Mouse (Mus musculus) heart, embryonic 14.5 days (tissue): ENCODE measurements around the gene Acaca. TPM values are rescaled to one million over a fixed set of nuclear protein-coding genes. Genes with fewer than 3 reads are reported as not detected.
A peak's percentile ranks its signal among the peaks of the same experiment; 100 is the strongest.

ENCODE experiments used
- ATAC-seq: fragments of 200-750 bp; cut with Nextera tagmentation; 2 replicates; pipeline ENCODE4 v1.8.0; 2017; ENCODE audit warnings: low read depth, moderate TSS enrichment; ENCODE audit not compliant: insufficient number of reproducible peaks, insufficient read depth, low FRiP score
- H3K27ac ChIP-seq, 2 experiments: fragments of 200-500 bp in 1 of 2; fragments of 300-500 bp in 1 of 2; sonication (generic) in 1 of 2; replicated peaks in 1 of 2; 2 replicates each; pipeline ENCODE4 v1.5.1; 2012 to 2014; ENCODE audit warnings: low read depth in 2 of 2, low read length in 2 of 2, control low read depth in 1 of 2, mild to moderate bottlenecking in 1 of 2, mixed read lengths in 1 of 2; ENCODE audit not compliant: control insufficient read depth in 1 of 2, insufficient read depth in 1 of 2
- H3K27me3 ChIP-seq: fragments of 300-500 bp; sonication (generic); 2 replicates; pipeline ENCODE4 v1.6.1; 2014; ENCODE audit warnings: mild to moderate bottlenecking, low read length, control low read depth; ENCODE audit not compliant: control insufficient read depth, insufficient read depth
- H3K36me3 ChIP-seq: fragments of 300-500 bp; sonication (generic); 2 replicates; pipeline ENCODE4 v1.6.1; 2014; ENCODE audit warnings: mild to moderate bottlenecking, control low read depth, low read length, mixed read lengths; ENCODE audit not compliant: control insufficient read depth, insufficient read depth
- H3K4me1 ChIP-seq, 2 experiments: fragments of 200-500 bp in 1 of 2; fragments of 300-500 bp in 1 of 2; sonication (generic) in 1 of 2; 2 replicates each; pipeline ENCODE4 v1.6.1; 2012 to 2014; ENCODE audit warnings: low read length in 2 of 2, control low read depth in 1 of 2, mixed read lengths in 1 of 2; ENCODE audit not compliant: control insufficient read depth in 2 of 2, insufficient read depth in 2 of 2
- H3K4me2 ChIP-seq: fragments of 300-500 bp; sonication (generic); 2 replicates; pipeline ENCODE4 v1.6.1; 2014; ENCODE audit warnings: mild to moderate bottlenecking, low read length
- H3K4me3 ChIP-seq, 2 experiments: fragments of 200-500 bp in 1 of 2; fragments of 300-500 bp in 1 of 2; sonication (generic) in 1 of 2; 2 replicates each; pipeline ENCODE4 v1.5.1; 2012 to 2014; ENCODE audit warnings: low read length in 2 of 2, mild to moderate bottlenecking in 2 of 2, control low read depth in 1 of 2, low read depth in 1 of 2, moderate library complexity in 1 of 2; ENCODE audit not compliant: control insufficient read depth in 1 of 2, insufficient read depth in 1 of 2
- H3K9ac ChIP-seq: fragments of 300-500 bp; sonication (generic); 2 replicates; pipeline ENCODE4 v1.6.1; 2014; ENCODE audit warnings: mild to moderate bottlenecking, low read length
- H3K9me3 ChIP-seq: fragments of 300-500 bp; sonication (generic); 2 replicates; pipeline ENCODE4 v1.6.1; 2016; ENCODE audit warnings: low read length, control low read depth; ENCODE audit not compliant: control insufficient read depth
- WGBS: fragments of 180-500 bp; shearing (Covaris S2); extraction: QIAGEN DNeasy Blood & Tissue Kit; methylation state at CpG from one replicate; pipeline ENCODE4 v1.1.7; 2014; 5-methylcytosine and 5-hydroxymethylcytosine counted together
- polyA plus RNA-seq: library from polyadenylated mRNA; unstranded; fragments of >200 nt; fragmentation: Nextera tagmentation; extraction: Ambion mirVana; gene quantifications from 2 replicates; pipeline ENCODE4 v1.2.1, GENCODE M21; 2014

Acaca gene
- polyA plus RNA-seq, 1 experiment from 2014 or later, result 8.3 TPM

DNA sequence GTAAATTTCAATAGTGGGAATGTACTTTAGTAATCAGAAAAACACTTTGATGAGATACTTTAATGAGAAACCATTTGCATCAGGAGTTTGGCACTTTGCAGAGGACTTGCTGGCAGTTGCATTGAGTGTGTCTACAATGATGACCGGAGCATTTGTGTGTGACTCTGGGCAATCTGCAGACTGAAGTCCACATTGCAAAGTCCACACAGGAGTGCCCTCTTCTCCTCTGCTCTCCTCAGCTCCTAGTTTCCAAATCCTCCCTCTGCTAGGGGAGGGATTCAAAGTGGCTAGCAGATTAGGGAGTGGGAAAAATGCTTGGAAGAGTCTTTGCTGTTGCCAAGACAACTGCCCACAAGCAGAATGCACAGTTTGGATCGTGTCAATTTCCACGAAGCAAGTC is 16.6 kb downstream of the Acaca start:
- 65% methylated on average over 3 of the region's 3 CpGs for WGBS
- Histone ChIP-seq H3K27ac (no peak overlapping the region), H3K9ac (no peak overlapping the region), H3K4me3 (no peak overlapping the region), H3K27me3 (no peaks in the 10 kb centered on the region), H3K4me2 (no peak overlapping the region), H3K36me3 (no peaks in the 10 kb centered on the region), H3K9me3 (no peaks in the 10 kb centered on the region), H3K4me1 (no peaks in the 10 kb centered on the region)
- no peak for ATAC-seq

DNA sequence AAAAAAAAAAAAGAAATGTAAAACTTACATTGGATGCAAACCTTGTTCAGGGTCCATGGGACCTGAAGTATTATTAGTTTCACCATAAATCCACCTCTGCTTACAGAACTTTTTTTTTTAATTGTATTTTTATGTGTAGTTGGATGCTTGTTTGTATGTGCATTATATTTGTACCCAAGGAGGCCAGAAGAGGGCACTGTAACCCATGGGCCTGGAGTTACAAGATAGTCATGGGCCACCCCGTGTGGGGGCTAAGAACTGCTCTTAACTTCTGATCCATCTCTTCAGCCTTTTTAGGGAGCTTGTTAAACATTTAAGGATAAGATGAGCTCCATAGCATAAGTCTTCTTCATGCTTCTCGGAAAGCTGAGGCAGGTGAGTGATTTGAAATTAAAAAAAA is 21.4 kb downstream of the Acaca start:
- no peaks in the 10 kb centered on the region for H3K36me3 ChIP-seq
- WGBS, result 72% methylated on average over 2 of the region's 2 CpGs
- H3K4me1 ChIP-seq, result no peaks in the 10 kb centered on the region
- H3K27ac ChIP-seq, result no peak overlapping the region
- H3K4me2 ChIP-seq, result no peak overlapping the region
- no peaks in the 10 kb centered on the region for H3K27me3 ChIP-seq
- no peak for ATAC-seq
- H3K4me3 ChIP-seq, result no peak overlapping the region
- no peak overlapping the region for H3K9ac ChIP-seq
- no peaks in the 10 kb centered on the region for H3K9me3 ChIP-seq

- H3K9ac ChIP-seq, result no peak overlapping the region
- no peak overlapping the region for H3K4me2 ChIP-seq
- H3K27me3 ChIP-seq, result no peaks in the 10 kb centered on the region
- no peaks in the 10 kb centered on the region for H3K36me3 ChIP-seq
- ATAC-seq, result no peak
- H3K4me3 ChIP-seq, result no peak overlapping the region
- H3K27ac ChIP-seq, result no peak overlapping the region
- no peaks in the 10 kb centered on the region for H3K9me3 ChIP-seq
- H3K4me1 ChIP-seq, result no peaks in the 10 kb centered on the region
- 84% methylated on average over 4 of the region's 4 CpGs for WGBS
Observed at GRCm38 (mm10) chr11:84156535-84157262, 27.2 kb downstream of the Acaca start.

- WGBS, result 78% methylated on average over 6 of the region's 6 CpGs
- no peak overlapping the region for H3K9ac ChIP-seq
- peaks cover 0 to 2% of the 10 kb centered on the region in 2 experiments; a peak in 1 of 4 replicates for H3K4me1 ChIP-seq
- no peak overlapping the region for H3K27ac ChIP-seq
- no peaks in the 10 kb centered on the region for H3K36me3 ChIP-seq
- no peak overlapping the region for H3K4me2 ChIP-seq
- ATAC-seq, result no peak
- no peaks in the 10 kb centered on the region for H3K9me3 ChIP-seq
- no peaks in the 10 kb centered on the region for H3K27me3 ChIP-seq
- no peak overlapping the region for H3K4me3 ChIP-seq
Observed at GRCm38 (mm10) chr11:84164123-84164522, 34.7 kb downstream of the Acaca start.

- 78% methylated on average over 4 of the region's 4 CpGs for WGBS
- Histone ChIP-seq H3K4me2 (no peak overlapping the region), H3K9ac (no peak overlapping the region), H3K4me3 (no peak overlapping the region), H3K4me1 (peaks cover 0 to 2% of the 10 kb centered on the region in 2 experiments; a peak in 1 of 4 replicates), H3K9me3 (no peaks in the 10 kb centered on the region), H3K27ac (no peak overlapping the region), H3K36me3 (no peaks in the 10 kb centered on the region), H3K27me3 (no peaks in the 10 kb centered on the region)
- no peak for ATAC-seq
Observed at GRCm38 (mm10) chr11:84164561-84164960, 35.1 kb downstream of the Acaca start.

DNA sequence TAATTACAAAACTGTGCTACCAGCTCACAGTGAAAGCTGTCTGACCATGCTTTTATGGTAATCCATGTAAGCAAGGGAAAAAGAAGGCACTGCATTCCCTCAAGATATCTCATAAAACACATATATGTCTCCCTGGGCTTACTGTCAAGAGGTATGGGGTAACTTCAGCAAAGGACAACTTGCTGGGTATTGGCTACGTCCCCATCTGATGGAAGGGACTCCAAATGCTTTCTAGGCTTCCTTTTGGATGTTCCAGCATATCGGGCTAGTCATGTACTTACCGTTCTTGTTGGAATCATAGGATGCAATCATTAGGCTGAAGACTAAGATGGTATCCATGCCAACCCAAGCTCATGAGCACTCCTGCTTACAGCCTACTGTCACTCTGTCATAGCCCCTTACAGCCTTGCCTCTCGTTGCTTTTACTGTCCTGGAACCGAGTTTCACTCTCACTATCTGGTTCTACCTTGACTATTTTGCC is 37.6 kb downstream of the Acaca start, which contains the start of gene Gm11437:
Gene Gm11437 (minus strand): TSS at position 431 of the 481 bp plus-strand sequence.
- H3K27ac ChIP-seq, result no peak within 1 kb of the TSS
- 75% methylated on average over 5 of the region's 5 CpGs for WGBS
- no peaks in the 10 kb centered on the region for H3K9me3 ChIP-seq
- ATAC-seq, result no peak
- H3K4me1 ChIP-seq, result peaks cover 0 to 2% of the 10 kb centered on the region in 2 experiments; a peak in 1 of 4 replicates
- H3K4me3 ChIP-seq, result no peak within 1 kb of the TSS
- no peaks in the 10 kb centered on the region for H3K36me3 ChIP-seq
- no peaks in the 10 kb centered on the region for H3K27me3 ChIP-seq
- no peak within 1 kb of the TSS for H3K9ac ChIP-seq
- H3K4me2 ChIP-seq, result no peak within 1 kb of the TSS

- Histone ChIP-seq H3K27ac (no peak overlapping the region), H3K27me3 (no peaks in the 10 kb centered on the region), H3K4me2 (peak overlapping the region; percentile 32; the same call in 1 of the 2 replicates), H3K9me3 (no peaks in the 10 kb centered on the region), H3K36me3 (no peaks in the 10 kb centered on the region), H3K9ac (peak overlapping the region; percentile 0; the same call in 1 of the 2 replicates), H3K4me3 (no peak overlapping the region), H3K4me1 (peaks cover 0 to 2% of the 10 kb centered on the region in 2 experiments; a peak in 1 of 4 replicates)
- 14% methylated on average over 7 of the region's 7 CpGs for WGBS
- no peak for ATAC-seq
Observed at GRCm38 (mm10) chr11:84168701-84169288, 39.3 kb downstream of the Acaca start.
